Mouse (Mus musculus) liver, embryonic 11.5 days (tissue): ENCODE results near the gene Sh3pxd2a. TPM values are rescaled to one million over a fixed set of nuclear protein-coding genes. Genes with fewer than 3 reads are reported as not detected.

Experiments used
- ATAC-seq: fragments of 200-750 bp; cut with Nextera tagmentation; replicated peaks from 2 replicates; pipeline ENCODE4 v1.8.0; 2017; ENCODE audit warnings: moderate number of reproducible peaks, mild to moderate bottlenecking, moderate TSS enrichment, moderate library complexity; ENCODE audit not compliant: low FRiP score
- DNase-seq: peaks from one replicate; pipeline ENCODE4 v3.0.0-alpha.2; 2017; ENCODE audit warnings: low spot score
- H3K27ac ChIP-seq: fragments of 300-500 bp; sonication (generic); 2 replicates; pipeline ENCODE4 v1.5.1; 2014; ENCODE audit warnings: mild to moderate bottlenecking, low read depth, low read length, control low read depth
- H3K27me3 ChIP-seq: fragments of 300-500 bp; sonication (generic); replicated peaks from 2 replicates; pipeline ENCODE4 v1.6.1; 2014; ENCODE audit warnings: low read length, mixed read lengths; ENCODE audit not compliant: control insufficient read depth, insufficient read depth
- H3K36me3 ChIP-seq: fragments of 300-500 bp; sonication (generic); 2 replicates; pipeline ENCODE4 v1.6.1; 2014; ENCODE audit warnings: mild to moderate bottlenecking, low read length, moderate library complexity, mixed read lengths; ENCODE audit not compliant: control insufficient read depth, insufficient read depth
- H3K4me1 ChIP-seq: fragments of 300-500 bp; sonication (generic); replicated peaks from 2 replicates; pipeline ENCODE4 v1.6.1; 2014; ENCODE audit warnings: low read length, mixed read lengths; ENCODE audit not compliant: control insufficient read depth, insufficient read depth
- H3K4me2 ChIP-seq: fragments of 300-500 bp; sonication (generic); 2 replicates; pipeline ENCODE4 v1.6.1; 2014; ENCODE audit warnings: mild to moderate bottlenecking, control low read depth, moderate library complexity
- H3K4me3 ChIP-seq: fragments of 300-500 bp; sonication (generic); 2 replicates; pipeline ENCODE4 v1.5.1; 2014; ENCODE audit warnings: low read depth, low read length, control low read depth
- H3K9ac ChIP-seq: fragments of 300-500 bp; sonication (generic); 2 replicates; pipeline ENCODE4 v1.6.1; 2014; ENCODE audit warnings: low read depth, low read length, control low read depth
- H3K9me3 ChIP-seq: fragments of 300-500 bp; sonication (generic); 2 replicates; pipeline ENCODE4 v1.6.1; 2016; ENCODE audit warnings: low read length, inconsistent platforms, mixed read lengths; ENCODE audit not compliant: control insufficient read depth
- WGBS: fragments of 180-500 bp; shearing (Covaris S2); extraction: QIAGEN DNeasy Blood & Tissue Kit; methylation state at CpG from one replicate; pipeline ENCODE4 v1.1.7; 2014; 5-methylcytosine and 5-hydroxymethylcytosine counted together
- microRNA-seq: library from miRNA; unstranded; fragments of <30 nt; microRNA quantifications from one replicate; pipeline ENCODE4, GENCODE M21; 2017; ENCODE audit warnings: borderline number of aligned reads
- polyA plus RNA-seq: library from polyadenylated mRNA; unstranded; fragments of >200 nt; fragmentation: Nextera tagmentation; extraction: Ambion mirVana; gene quantifications from 2 replicates; pipeline ENCODE4 v1.2.1, GENCODE M21; 2014

Gene Sh3pxd2a
- polyA plus RNA-seq, 1 experiment from 2014 or later = 3.6 TPM

- no peaks in the 10 kb centered on the region for H3K4me1 ChIP-seq
- DNase-seq (no peak), ATAC-seq (no peak)
- no peaks in the 10 kb centered on the region for H3K9me3 ChIP-seq
- H3K4me2 ChIP-seq = no peak overlapping the region
- no peaks in the 10 kb centered on the region for H3K27me3 ChIP-seq
- no peak overlapping the region for H3K4me3 ChIP-seq
- no peaks in the 10 kb centered on the region for H3K36me3 ChIP-seq
- 71% methylated on average over 4 of the region's 4 CpGs for WGBS
- no peak overlapping the region for H3K9ac ChIP-seq
- no peak overlapping the region for H3K27ac ChIP-seq
Observed at GRCm38 (mm10) chr19:47219622-47220021, 244.6 kb downstream of the Sh3pxd2a start.

- no peaks in the 10 kb centered on the region for H3K36me3 ChIP-seq
- H3K9me3 ChIP-seq = no peaks in the 10 kb centered on the region
- H3K4me1 ChIP-seq = no peaks in the 10 kb centered on the region
- no peak overlapping the region for H3K9ac ChIP-seq
- no peak overlapping the region for H3K4me3 ChIP-seq
- DNase-seq (no peak), ATAC-seq (no peak)
- 76% methylated on average over 5 of the region's 5 CpGs for WGBS
- H3K4me2 ChIP-seq = no peak overlapping the region
- H3K27me3 ChIP-seq = no peaks in the 10 kb centered on the region
- H3K27ac ChIP-seq = no peak overlapping the region
Observed at GRCm38 (mm10) chr19:47216766-47217165, 247.4 kb downstream of the Sh3pxd2a start.

GRCm38 (mm10) chr19:47213470-47213869 is 250.7 kb downstream of the Sh3pxd2a start:
- no peak overlapping the region for H3K4me3 ChIP-seq
- H3K36me3 ChIP-seq = no peaks in the 10 kb centered on the region
- ATAC-seq (no peak), DNase-seq (no peak)
- H3K4me1 ChIP-seq = no peaks in the 10 kb centered on the region
- H3K27me3 ChIP-seq = no peaks in the 10 kb centered on the region
- no peak overlapping the region for H3K27ac ChIP-seq
- no peak overlapping the region for H3K4me2 ChIP-seq
- H3K9ac ChIP-seq = no peak overlapping the region
- 59% methylated on average over 1 of the region's 1 CpGs for WGBS
- no peaks in the 10 kb centered on the region for H3K9me3 ChIP-seq

- Histone ChIP-seq H3K9me3 (no peaks in the 10 kb centered on the region), H3K27me3 (no peaks in the 10 kb centered on the region), H3K9ac (no peak overlapping the region), H3K36me3 (no peaks in the 10 kb centered on the region), H3K4me2 (no peak overlapping the region), H3K27ac (no peak overlapping the region), H3K4me1 (no peaks in the 10 kb centered on the region), H3K4me3 (no peak overlapping the region)
- ATAC-seq (no peak), DNase-seq (no peak)
- WGBS = 87% methylated on average over 7 of the region's 7 CpGs
Observed at GRCm38 (mm10) chr19:47212401-47212800, 251.8 kb downstream of the Sh3pxd2a start.

GRCm38 (mm10) chr19:47211609-47212312 is 252.4 kb downstream of the Sh3pxd2a start:
- H3K9me3 ChIP-seq = no peaks in the 10 kb centered on the region
- no peaks in the 10 kb centered on the region for H3K4me1 ChIP-seq
- ATAC-seq = no peak
- no peak overlapping the region for H3K9ac ChIP-seq
- no peak for DNase-seq
- no peak overlapping the region for H3K4me3 ChIP-seq
- H3K4me2 ChIP-seq = no peak overlapping the region
- H3K36me3 ChIP-seq = no peaks in the 10 kb centered on the region
- 83% methylated on average over 10 of the region's 10 CpGs for WGBS
- H3K27me3 ChIP-seq = no peaks in the 10 kb centered on the region
- no peak overlapping the region for H3K27ac ChIP-seq

- WGBS = 90% methylated on average over 4 of the region's 4 CpGs
Observed at GRCm38 (mm10) chr19:47210432-47210831, 253.8 kb downstream of the Sh3pxd2a start.

More at GRCm38 (mm10) chr19:47210432-47210831, 253.8 kb downstream of the Sh3pxd2a start:
- no peak for ATAC-seq
- Histone ChIP-seq H3K36me3 (no peaks in the 10 kb centered on the region), H3K4me2 (no peak overlapping the region), H3K9me3 (no peaks in the 10 kb centered on the region), H3K4me3 (no peak overlapping the region), H3K9ac (no peak overlapping the region), H3K27ac (no peak overlapping the region), H3K27me3 (no peaks in the 10 kb centered on the region), H3K4me1 (no peaks in the 10 kb centered on the region)
- no peak for DNase-seq

Small RNAs within 50 kb of the gene (microRNA-seq; reads per million reads assigned to microRNA genes)
- not detected for gene Mir6995

Other genes with a start within 250 kb of the Sh3pxd2a start
- gene Stn1, start 73.1 kb upstream of the Sh3pxd2a start, polyA plus RNA-seq = 26.1 and 30.8 TPM in 2 replicates
- 12.5 and 15.5 TPM in 2 replicates for gene Slk, start 115.3 kb upstream of the Sh3pxd2a start, polyA plus RNA-seq
- 0.36 and 0.97 TPM in 2 replicates for gene Col17a1, start 227.7 kb upstream of the Sh3pxd2a start, polyA plus RNA-seq